ENCODE assay signal across 12 mouse cellular contexts in the genomic region with DNA sequence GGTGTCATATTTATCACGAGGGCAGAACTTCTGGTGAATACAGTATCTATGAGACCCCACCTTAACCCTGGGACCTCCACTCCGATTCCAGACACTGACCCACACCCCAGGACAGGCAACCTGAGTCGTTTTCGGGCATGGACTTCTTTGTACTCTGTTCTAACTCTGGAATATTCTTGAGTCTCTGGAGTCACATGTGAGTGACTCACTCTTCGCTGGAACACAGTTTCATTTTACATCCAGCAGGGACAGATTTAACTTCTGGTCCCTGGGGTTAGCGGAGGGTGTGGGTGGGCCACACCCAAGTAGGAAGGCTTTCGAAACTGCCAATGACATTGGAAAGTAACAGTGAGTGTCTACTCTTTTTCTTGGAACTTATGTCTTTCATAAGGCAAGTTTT. TPM values are rescaled to one million over a fixed set of nuclear protein-coding genes. Genes with fewer than 3 reads are reported as not detected.
DNase-seq lines count a peak whose midpoint lies in the region; ATAC-seq and TF ChIP-seq lines count a peak whose summit lies in the region.
"Had no signal": no experiment of that assay in that cellular context is flagged by ENCODE, and none has a peak within 500 bp of the region (broad histone marks: within the 10 kb centered on the region; RNA-seq: fewer than 3 reads in every experiment).

No protein-coding gene starts in this region.

- peak overlapping the region; percentile 59 for H3K4me2 ChIP-seq in intestine, postnatal 0 days (replicated peaks; ENCODE audit: low read depth)
- no peak overlapping the region for H3K4me2 ChIP-seq in neural tube, embryonic 15.5 days
- H3K4me2 ChIP-seq in midbrain, embryonic 15.5 days = no peak overlapping the region
- H3K4me2 ChIP-seq: embryonic facial prominence, embryonic 13.5 days; heart, embryonic 15.5 days had no signal

- no peaks in the 10 kb centered on the region for H3K9me3 ChIP-seq in intestine, postnatal 0 days (ENCODE audit: control insufficient read depth)
- H3K9me3 ChIP-seq in neural tube, embryonic 15.5 days (replicated peaks) = no peaks in the 10 kb centered on the region
- H3K9me3 ChIP-seq in midbrain, embryonic 15.5 days = no peaks in the 10 kb centered on the region
- H3K9me3 ChIP-seq: embryonic facial prominence, embryonic 13.5 days; heart, embryonic 15.5 days had no signal

- peak overlapping the region; percentile 87 for H3K27ac ChIP-seq in intestine, postnatal 0 days (ENCODE audit: low read depth, low read length)
- no peak overlapping the region for H3K27ac ChIP-seq in neural tube, embryonic 15.5 days (replicated peaks)
- H3K27ac ChIP-seq in midbrain, embryonic 15.5 days = no peak overlapping the region
- H3K27ac ChIP-seq: embryonic facial prominence, embryonic 13.5 days; heart, embryonic 15.5 days; layer of hippocampus, adult 2 months had no signal

- peak; percentile 63 for ATAC-seq in intestine, postnatal 0 days
- no peak for ATAC-seq in neural tube, embryonic 15.5 days (ENCODE audit: low FRiP score)
- ATAC-seq in inflammation-experienced regulatory T-cells, adult 6 months = no peak
- ATAC-seq in midbrain, embryonic 15.5 days (replicated peaks) = no peak

- no peak; the same call in none of the 2 replicates for TF ChIP-seq CTCF in intestine, postnatal 0 days (IDR thresholded peaks at IDR 0.05; ENCODE audit: low read depth)

- 0 out of 2 replicates have a peak overlapping the region, but pooled peaks have one; percentile 17 for H3K9ac ChIP-seq in intestine, postnatal 0 days (ENCODE audit: low read depth, low read length)
- no peak overlapping the region for H3K9ac ChIP-seq in neural tube, embryonic 15.5 days (replicated peaks)
- no peak overlapping the region for H3K9ac ChIP-seq in midbrain, embryonic 15.5 days
- H3K9ac ChIP-seq: embryonic facial prominence, embryonic 13.5 days; heart, embryonic 15.5 days had no signal

- no peak overlapping the region for H3K4me3 ChIP-seq in intestine, postnatal 0 days (ENCODE audit: low read depth, low read length)
- no peak overlapping the region for H3K4me3 ChIP-seq in neural tube, embryonic 15.5 days (replicated peaks)
- no peak overlapping the region for H3K4me3 ChIP-seq in midbrain, embryonic 15.5 days
- H3K4me3 ChIP-seq: embryonic facial prominence, embryonic 13.5 days; heart, embryonic 15.5 days; layer of hippocampus, adult 2 months had no signal

- 40% methylated on average over 7 of the region's 7 CpGs for WGBS in intestine, postnatal 0 days
- 85% methylated on average over 7 of the region's 7 CpGs for WGBS in neural tube, embryonic 15.5 days
- WGBS in midbrain, embryonic 15.5 days = 86% methylated on average over 7 of the region's 7 CpGs

- no peaks in the 10 kb centered on the region for H3K27me3 ChIP-seq in intestine, postnatal 0 days (replicated peaks; ENCODE audit: control insufficient read depth, insufficient read depth, low read length)
- H3K27me3 ChIP-seq in neural tube, embryonic 15.5 days (replicated peaks) = no peaks in the 10 kb centered on the region
- H3K27me3 ChIP-seq in midbrain, embryonic 15.5 days (replicated peaks) = no peaks in the 10 kb centered on the region
- H3K27me3 ChIP-seq: CH12.LX; embryonic facial prominence, embryonic 13.5 days; heart, embryonic 15.5 days had no signal

- peaks cover 4% of the 10 kb centered on the region for H3K4me1 ChIP-seq in intestine, postnatal 0 days (replicated peaks; ENCODE audit: control insufficient read depth, insufficient read depth, low read length)
- peaks cover 3% of the 10 kb centered on the region; the same call in 1 of the 2 replicates for H3K4me1 ChIP-seq in neural tube, embryonic 15.5 days
- no peaks in the 10 kb centered on the region for H3K4me1 ChIP-seq in midbrain, embryonic 15.5 days
- H3K4me1 ChIP-seq: embryonic facial prominence, embryonic 13.5 days had no signal

- H3K36me3 ChIP-seq in intestine, postnatal 0 days (ENCODE audit: control insufficient read depth, insufficient read depth) = no peaks in the 10 kb centered on the region
- no peaks in the 10 kb centered on the region for H3K36me3 ChIP-seq in neural tube, embryonic 15.5 days
- H3K36me3 ChIP-seq in midbrain, embryonic 15.5 days (replicated peaks) = no peaks in the 10 kb centered on the region
- H3K36me3 ChIP-seq: embryonic facial prominence, embryonic 13.5 days; heart, embryonic 15.5 days had no signal

- peak; percentile 28 to 49 for DNase-seq in frontal cortex, postnatal 36 days (ENCODE audit: low spot score in 2 of 2)
- DNase-seq in frontal cortex, postnatal 10 days (ENCODE audit: low spot score in 2 of 2) = no peak
- peak; percentile 43 for DNase-seq in urinary bladder, postnatal 14 days (ENCODE audit: low spot score)
- DNase-seq in urinary bladder, adult 2 months (ENCODE audit: low spot score) = no peak

RNA-seq across cellular contexts. Expression of a gene that starts 20.8 kb away (rescaled TPM):
- polyA plus RNA-seq in urinary bladder, adult 2 months (2012; rRNA removed) = 134 and 144 TPM in 2 replicates
- 541 and 578 TPM in 2 replicates for polyA plus RNA-seq in intestine, postnatal 0 days (2015; fragmentation: Nextera tagmentation; extraction: Ambion mirVana)
- 4.2 and 21.7 TPM in 2 replicates for polyA plus RNA-seq in neural tube, embryonic 15.5 days (2015; fragmentation: Nextera tagmentation; extraction: Ambion mirVana)
- polyA plus RNA-seq in inflammation-experienced regulatory T-cells, adult 6 months (2017; shearing (Covaris generic)) = 10 to 100 TPM; 15.8 to 42.3 (median 20.4) TPM
- 5.5 and 5.9 TPM in 2 replicates for polyA plus RNA-seq in midbrain, embryonic 15.5 days (2015; fragmentation: Nextera tagmentation; extraction: Ambion mirVana)

RNA-seq across cellular contexts. Expression of a gene that starts 39.4 kb away (rescaled TPM):
- 16.5 TPM in 2 replicates for polyA plus RNA-seq in urinary bladder, adult 2 months (2012; rRNA removed)
- 16.1 and 16.7 TPM in 2 replicates for polyA plus RNA-seq in intestine, postnatal 0 days (2015; fragmentation: Nextera tagmentation; extraction: Ambion mirVana)
- polyA plus RNA-seq in neural tube, embryonic 15.5 days (2015; fragmentation: Nextera tagmentation; extraction: Ambion mirVana) = 38.7 and 41.8 TPM in 2 replicates
- 10 to 100 TPM; 11.9 to 15.7 (median 13.4) TPM for polyA plus RNA-seq in inflammation-experienced regulatory T-cells, adult 6 months (2017; shearing (Covaris generic))
- polyA plus RNA-seq in midbrain, embryonic 15.5 days (2015; fragmentation: Nextera tagmentation; extraction: Ambion mirVana) = 33.8 and 34.5 TPM in 2 replicates

Comparison
In these comparisons a context has a peak if more than half of its experiments do, and no peak if none do; other contexts are left out.
1. DNase-seq: peak in frontal cortex, postnatal 36 days (2 of 2) and urinary bladder, postnatal 14 days (single experiment); none in frontal cortex, postnatal 10 days (0 of 2) and urinary bladder, adult 2 months (single experiment).